Mouse (Mus musculus) intestine, postnatal 0 days (tissue): ENCODE results near the gene Zfp523. TPM values are rescaled to one million over a fixed set of nuclear protein-coding genes. Genes with fewer than 3 reads are reported as not detected.
A peak's percentile ranks its signal among the peaks of the same experiment; 100 is the strongest.

Experiments
- ATAC-seq: fragments of 200-750 bp; cut with Nextera tagmentation; 2 replicates; pipeline ENCODE4 v1.8.0; 2017; ENCODE audit warnings: mild to moderate bottlenecking, moderate TSS enrichment, moderate library complexity
- H3K27ac ChIP-seq: fragments of 300-500 bp; sonication (generic); 2 replicates; pipeline ENCODE4 v1.5.1; 2014; ENCODE audit warnings: mild to moderate bottlenecking, low read depth, low read length, moderate library complexity
- H3K27me3 ChIP-seq: fragments of 300-500 bp; sonication (generic); replicated peaks from 2 replicates; pipeline ENCODE4 v1.6.1; 2014; ENCODE audit warnings: low read length, mixed read lengths; ENCODE audit not compliant: control insufficient read depth, insufficient read depth
- H3K36me3 ChIP-seq: fragments of 300-500 bp; sonication (generic); 2 replicates; pipeline ENCODE4 v1.6.1; 2014; ENCODE audit warnings: mild to moderate bottlenecking, moderate library complexity; ENCODE audit not compliant: control insufficient read depth, insufficient read depth
- H3K4me1 ChIP-seq: fragments of 300-500 bp; sonication (generic); replicated peaks from 2 replicates; pipeline ENCODE4 v1.6.1; 2014; ENCODE audit warnings: antibody characterized with exemption, low read length, mixed read lengths; ENCODE audit not compliant: control insufficient read depth, insufficient read depth
- H3K4me2 ChIP-seq: fragments of 300-500 bp; sonication (generic); replicated peaks from 2 replicates; pipeline ENCODE4 v1.6.1; 2014; ENCODE audit warnings: low read depth, mild to moderate bottlenecking, moderate library complexity
- H3K4me3 ChIP-seq: fragments of 300-500 bp; sonication (generic); 2 replicates; pipeline ENCODE4 v1.5.1; 2014; ENCODE audit warnings: low read depth, low read length
- H3K9ac ChIP-seq: fragments of 300-500 bp; sonication (generic); 2 replicates; pipeline ENCODE4 v1.6.1; 2014; ENCODE audit warnings: mild to moderate bottlenecking, low read depth, low read length
- H3K9me3 ChIP-seq: fragments of 300-500 bp; sonication (generic); 2 replicates; pipeline ENCODE4 v1.6.1; 2016; ENCODE audit warnings: mixed run types; ENCODE audit not compliant: control insufficient read depth
- CTCF ChIP-seq: sonication (generic); IDR thresholded peaks from 2 replicates; pipeline ENCODE4 v1.5.1; 2016; ENCODE audit warnings: low read depth, mild to moderate bottlenecking, control low read depth, antibody characterized with exemption, moderate library complexity
- WGBS: fragments of 180-500 bp; shearing (Covaris S2); extraction: QIAGEN DNeasy Blood & Tissue Kit; methylation state at CpG from one replicate; pipeline ENCODE4 v1.1.7; 2014; 5-methylcytosine and 5-hydroxymethylcytosine counted together
- polyA plus RNA-seq: library from polyadenylated mRNA; unstranded; fragments of >200 nt; fragmentation: Nextera tagmentation; extraction: Ambion mirVana; gene quantifications from 2 replicates; pipeline ENCODE4 v1.2.1, GENCODE M21; 2015

Zfp523 gene
- polyA plus RNA-seq, 1 experiment from 2014 or later: 11.6 TPM

GRCm38 (mm10) chr17:28172690-28173089, 4.2 kb upstream of the Zfp523 start:
- Histone ChIP-seq H3K4me1 (no peaks in the 10 kb centered on the region), H3K9ac (no peak overlapping the region), H3K4me3 (no peak overlapping the region), H3K27me3 (no peaks in the 10 kb centered on the region), H3K36me3 (no peaks in the 10 kb centered on the region), H3K4me2 (no peak overlapping the region), H3K9me3 (no peaks in the 10 kb centered on the region), H3K27ac (no peak overlapping the region)
- WGBS: 63% methylated on average over 9 of the region's 9 CpGs
- TF ChIP-seq CTCF: no peak
- ATAC-seq: no peak

- 14% methylated on average over 10 of the region's 22 CpGs for WGBS
- Histone ChIP-seq H3K27me3 (no peaks in the 10 kb centered on the region), H3K9me3 (no peaks in the 10 kb centered on the region), H3K27ac (peak overlapping the region; percentile 90), H3K4me1 (0 out of 2 replicates have a peak, but pooled peaks cover 3% of the 10 kb centered on the region), H3K9ac (peak overlapping the region; percentile 91), H3K4me2 (peak overlapping the region; percentile 82), H3K36me3 (no peaks in the 10 kb centered on the region; the same call in 1 of the 2 replicates), H3K4me3 (peak overlapping the region; percentile 85)
- peak; percentile 36 for ATAC-seq
- TF ChIP-seq CTCF: no peak
These were observed 664 bp downstream of the Zfp523 start for GRCm38 (mm10) chr17:28177540-28178046.

GRCm38 (mm10) chr17:28180331-28180730, 3.4 kb downstream of the Zfp523 start:
- no peak for TF ChIP-seq CTCF
- Histone ChIP-seq H3K9me3 (no peaks in the 10 kb centered on the region), H3K27ac (no peak overlapping the region), H3K4me2 (no peak overlapping the region), H3K4me1 (0 out of 2 replicates have a peak, but pooled peaks cover 3% of the 10 kb centered on the region), H3K9ac (no peak overlapping the region), H3K4me3 (no peak overlapping the region), H3K36me3 (no peaks in the 10 kb centered on the region; the same call in 1 of the 2 replicates), H3K27me3 (no peaks in the 10 kb centered on the region)
- WGBS: 49% methylated on average over 4 of the region's 4 CpGs
- ATAC-seq: no peak

GRCm38 (mm10) chr17:28180783-28181544, 4.0 kb downstream of the Zfp523 start:
- no peak for ATAC-seq
- Histone ChIP-seq H3K4me2 (no peak overlapping the region), H3K9me3 (no peaks in the 10 kb centered on the region), H3K27me3 (no peaks in the 10 kb centered on the region), H3K36me3 (no peaks in the 10 kb centered on the region; the same call in 1 of the 2 replicates), H3K9ac (no peak overlapping the region), H3K27ac (no peak overlapping the region), H3K4me3 (no peak overlapping the region), H3K4me1 (0 out of 2 replicates have a peak, but pooled peaks cover 3% of the 10 kb centered on the region)
- 76% methylated on average over 15 of the region's 15 CpGs for WGBS
- no peak for TF ChIP-seq CTCF

GRCm38 (mm10) chr17:28184971-28185638, 8.2 kb downstream of the Zfp523 start:
- Histone ChIP-seq H3K36me3 (peaks cover 6% of the 10 kb centered on the region), H3K9me3 (no peaks in the 10 kb centered on the region), H3K4me2 (no peak overlapping the region), H3K4me1 (no peaks in the 10 kb centered on the region), H3K9ac (no peak overlapping the region), H3K27ac (no peak overlapping the region), H3K4me3 (no peak overlapping the region), H3K27me3 (no peaks in the 10 kb centered on the region)
- no peak for TF ChIP-seq CTCF
- no peak for ATAC-seq
- 74% methylated on average over 7 of the region's 7 CpGs for WGBS

- Histone ChIP-seq H3K4me1 (no peaks in the 10 kb centered on the region), H3K27me3 (no peaks in the 10 kb centered on the region), H3K36me3 (peaks cover 22% of the 10 kb centered on the region), H3K9me3 (no peaks in the 10 kb centered on the region), H3K4me3 (no peak overlapping the region), H3K4me2 (no peak overlapping the region), H3K9ac (no peak overlapping the region), H3K27ac (no peak overlapping the region)
- no peak for ATAC-seq
- WGBS: 85% methylated on average over 5 of the region's 5 CpGs
- no peak for TF ChIP-seq CTCF
These were observed 11.4 kb downstream of the Zfp523 start for GRCm38 (mm10) chr17:28188313-28188712.
